In the genomic region with DNA sequence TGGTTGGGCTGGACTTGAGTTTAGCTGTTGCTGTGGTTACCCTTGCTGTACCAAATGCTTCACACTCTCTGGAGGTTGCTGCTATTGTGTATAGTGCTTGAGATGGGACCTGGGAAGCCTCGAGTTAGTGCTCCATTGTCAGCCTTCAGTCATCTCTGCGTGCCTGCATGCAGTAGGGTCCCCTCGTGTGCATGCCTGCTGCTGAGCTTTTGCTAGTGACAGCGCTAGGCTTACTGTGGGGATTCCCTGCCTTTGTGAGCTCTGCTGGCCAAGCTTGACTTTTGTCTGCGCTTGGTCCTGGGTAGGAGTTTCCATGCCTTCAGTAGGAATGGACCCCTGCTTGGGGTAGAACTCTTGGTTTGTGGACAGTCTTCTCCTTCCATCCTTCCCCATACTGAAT, we compare ENCODE assay signal across 19 mouse cellular contexts. TPM values are rescaled to one million over a fixed set of nuclear protein-coding genes. Genes with fewer than 3 reads are reported as not detected.
DNase-seq lines count a peak whose midpoint lies in the region; ATAC-seq and TF ChIP-seq lines count a peak whose summit lies in the region.
"Had no signal": no experiment of that assay in that cellular context is flagged by ENCODE, and none has a peak within 500 bp of the region (broad histone marks: within the 10 kb centered on the region; RNA-seq: fewer than 3 reads in every experiment).

No protein-coding gene starts in this region.

- WGBS in midbrain, embryonic 15.5 days = 33% methylated on average over 5 of the region's 5 CpGs
- WGBS in midbrain, embryonic 14.5 days = 18% methylated on average over 5 of the region's 5 CpGs

- H3K27me3 ChIP-seq in midbrain, embryonic 15.5 days (replicated peaks) = no peaks in the 10 kb centered on the region
- no peaks in the 10 kb centered on the region for H3K27me3 ChIP-seq in midbrain, embryonic 14.5 days (ENCODE audit: control insufficient read depth, insufficient read depth, low read length)
- H3K27me3 ChIP-seq: embryonic facial prominence, embryonic 13.5 days; forebrain, embryonic 13.5 days; heart, embryonic 13.5 days had no signal

- no peak for TF ChIP-seq CTCF in layer of hippocampus, adult 2 months (conservative IDR thresholded peaks at IDR 0.05)

- H3K27ac ChIP-seq in layer of hippocampus, adult 2 months = peak overlapping the region; percentile 39; the same call in 1 of the 2 replicates
- no peak overlapping the region for H3K27ac ChIP-seq in midbrain, embryonic 15.5 days
- no peak overlapping the region for H3K27ac ChIP-seq in midbrain, embryonic 14.5 days (replicated peaks; ENCODE audit: low read depth, low read length)
- H3K27ac ChIP-seq: embryonic facial prominence, embryonic 13.5 days; forebrain, embryonic 13.5 days; gastrocnemius, adult 2 months; heart, embryonic 13.5 days; hindbrain, embryonic 14.5 days had no signal

- H3K4me3 ChIP-seq in layer of hippocampus, adult 2 months = no peak overlapping the region
- no peak overlapping the region for H3K4me3 ChIP-seq in midbrain, embryonic 15.5 days
- H3K4me3 ChIP-seq in midbrain, embryonic 14.5 days (replicated peaks; ENCODE audit: low read depth, low read length) = no peak overlapping the region
- H3K4me3 ChIP-seq: embryonic facial prominence, embryonic 13.5 days; forebrain, embryonic 13.5 days; gastrocnemius, adult 2 months; heart, embryonic 13.5 days had no signal

- no peak overlapping the region for H3K9ac ChIP-seq in midbrain, embryonic 15.5 days
- no peak overlapping the region for H3K9ac ChIP-seq in midbrain, embryonic 14.5 days (replicated peaks; ENCODE audit: low read length)
- H3K9ac ChIP-seq: embryonic facial prominence, embryonic 13.5 days; forebrain, embryonic 13.5 days; heart, embryonic 13.5 days; hindbrain, embryonic 14.5 days had no signal

- no peaks in the 10 kb centered on the region for H3K9me3 ChIP-seq in midbrain, embryonic 15.5 days
- no peaks in the 10 kb centered on the region for H3K9me3 ChIP-seq in midbrain, embryonic 14.5 days (ENCODE audit: control insufficient read depth, low read length)
- H3K9me3 ChIP-seq: embryonic facial prominence, embryonic 13.5 days; forebrain, embryonic 13.5 days; heart, embryonic 13.5 days had no signal

- DNase-seq in embryo, embryonic 10 days (ENCODE audit: low spot score) = peak; percentile 15
- DNase-seq in embryo, embryonic 9.5 days (ENCODE audit: extremely low spot score) = no peak
- DNase-seq in layer of hippocampus, adult 2 months (ENCODE audit: low spot score in 2 of 2) = no peak
- no peak for DNase-seq in layer of hippocampus, adult 18-20 months (ENCODE audit: low spot score in 2 of 2)
- DNase-seq in midbrain, embryonic 14.5 days = no peak
- no peak for DNase-seq in urinary bladder, adult 2 months (ENCODE audit: low spot score)
- DNase-seq: adrenal gland, postnatal 10 days; B cell, adult 2 months; cerebellum, adult 11 months; cerebellum, adult 8-10 months; cerebellum, postnatal 14 days; gastrocnemius, adult 2 months; gastrocnemius, postnatal 25 days; heart, postnatal 36 days had no signal

- H3K4me2 ChIP-seq in midbrain, embryonic 15.5 days = no peak overlapping the region
- H3K4me2 ChIP-seq in midbrain, embryonic 14.5 days (ENCODE audit: low read length) = no peak overlapping the region
- H3K4me2 ChIP-seq: embryonic facial prominence, embryonic 13.5 days; forebrain, embryonic 13.5 days; heart, embryonic 13.5 days; hindbrain, embryonic 14.5 days had no signal

- ATAC-seq in midbrain, embryonic 15.5 days (replicated peaks) = 0 out of 2 replicates have a peak, but pooled peaks have one; percentile 17
- ATAC-seq in midbrain, embryonic 14.5 days (ENCODE audit: low FRiP score, low TSS enrichment) = no peak
- ATAC-seq: forebrain, embryonic 13.5 days had no signal

- 0 out of 2 replicates have a peak, but pooled peaks cover 14% of the 10 kb centered on the region for H3K4me1 ChIP-seq in midbrain, embryonic 15.5 days
- no peaks in the 10 kb centered on the region; the same call in 1 of the 2 replicates for H3K4me1 ChIP-seq in midbrain, embryonic 14.5 days (ENCODE audit: control insufficient read depth, insufficient read depth, low read length)
- H3K4me1 ChIP-seq: embryonic facial prominence, embryonic 13.5 days had no signal

- H3K36me3 ChIP-seq in midbrain, embryonic 15.5 days (replicated peaks) = no peaks in the 10 kb centered on the region
- H3K36me3 ChIP-seq in midbrain, embryonic 14.5 days (ENCODE audit: control insufficient read depth, insufficient read depth, low read length) = no peaks in the 10 kb centered on the region
- H3K36me3 ChIP-seq: embryonic facial prominence, embryonic 13.5 days; heart, embryonic 13.5 days had no signal

RNA-seq across cellular contexts. Expression of gene Tmem170b, which starts 9.3 kb away (rescaled TPM):
- total RNA-seq in layer of hippocampus, adult 2 months (2021) = 10 to 100 TPM; 88.6 to 91.0 TPM
- 10 to 100 TPM; 93.5 to 95.5 TPM for total RNA-seq in layer of hippocampus, adult 18-20 months (2021)
- polyA plus RNA-seq in midbrain, embryonic 15.5 days (2015; fragmentation: Nextera tagmentation; extraction: Ambion mirVana) = 48.7 and 51.5 TPM in 2 replicates
- polyA plus RNA-seq in midbrain, embryonic 14.5 days (2014; fragmentation: Nextera tagmentation; extraction: Ambion mirVana) = 57.0 and 66.1 TPM in 2 replicates
- polyA plus RNA-seq in urinary bladder, adult 2 months (2012; rRNA removed) = 4.0 and 5.3 TPM in 2 replicates
